Mouse (Mus musculus): ENCODE results near the gene Pfdn2.

- TF ChIP-seq FLI1 (IDR thresholded peaks at IDR 0.05; ENCODE audit: low read length) (0 out of 2 replicates have a peak, but pooled peaks have one; percentile 26), GATA1 (IDR thresholded peaks at IDR 0.05; ENCODE audit: borderline replicate concordance, low read length) (no peak)
Measured at GRCm38 (mm10) chr1:171388376-171389102, 43.1 kb downstream of the Pfdn2 start, which contains the start of gene Arhgap30.
